Mouse (Mus musculus) monocyte, adult 2 months (primary cell): Measurements from ENCODE around the gene Banf2.

Experiments
- DNase-seq, 2 experiments: peaks; one replicate each; pipeline ENCODE4 v3.0.0; 2022; ENCODE audit warnings: low spot score in 2 of 2, low read depth in 1 of 2

Banf2 gene

DNA sequence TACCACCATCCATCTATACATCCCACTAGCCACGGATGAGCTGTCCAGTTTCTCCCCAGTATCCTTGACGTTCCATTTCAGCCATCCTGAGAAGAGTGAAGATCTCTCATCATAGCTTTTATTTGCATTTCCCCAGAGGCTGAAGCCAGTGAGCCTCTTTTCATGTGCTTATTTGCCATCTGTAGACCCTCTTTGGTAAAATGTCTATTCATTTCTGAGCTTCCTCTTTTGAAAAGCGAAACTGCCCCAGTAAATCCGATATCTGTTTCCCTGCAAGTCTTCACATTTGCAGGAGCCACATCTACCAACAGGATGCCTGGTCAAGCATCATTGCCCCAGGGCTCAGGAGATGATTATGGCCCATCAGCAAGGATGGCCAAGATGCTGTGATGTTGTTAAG, 59.9 kb downstream of the Banf2 start:
- no peak for DNase-seq

- DNase-seq: no peak
These were observed 61.9 kb downstream of the Banf2 start for GRCm38 (mm10) chr2:144094721-144095120.

- no peak for DNase-seq
These were observed 68.7 kb downstream of the Banf2 start for GRCm38 (mm10) chr2:144101463-144101961.

DNA sequence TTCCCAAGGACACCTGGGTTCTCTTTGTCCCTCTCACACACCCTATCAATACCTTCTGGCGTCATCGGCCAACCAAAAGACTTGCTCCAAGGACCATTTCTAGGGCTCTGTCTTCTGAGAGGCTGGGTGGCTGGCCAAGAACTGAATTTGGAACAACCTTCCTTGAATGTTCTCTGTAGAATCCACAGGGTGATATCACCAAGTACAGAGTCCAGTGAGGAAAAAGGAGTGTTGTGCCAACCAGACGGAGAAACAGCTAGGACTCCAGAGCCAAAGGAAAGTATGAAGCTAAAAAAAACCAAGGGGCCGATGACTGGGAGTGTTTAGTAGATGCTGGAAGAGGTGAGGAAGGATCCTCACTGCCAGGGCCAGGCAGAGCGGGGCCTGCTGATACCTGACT, 74.5 kb downstream of the Banf2 start:
- no peak for DNase-seq

DNA sequence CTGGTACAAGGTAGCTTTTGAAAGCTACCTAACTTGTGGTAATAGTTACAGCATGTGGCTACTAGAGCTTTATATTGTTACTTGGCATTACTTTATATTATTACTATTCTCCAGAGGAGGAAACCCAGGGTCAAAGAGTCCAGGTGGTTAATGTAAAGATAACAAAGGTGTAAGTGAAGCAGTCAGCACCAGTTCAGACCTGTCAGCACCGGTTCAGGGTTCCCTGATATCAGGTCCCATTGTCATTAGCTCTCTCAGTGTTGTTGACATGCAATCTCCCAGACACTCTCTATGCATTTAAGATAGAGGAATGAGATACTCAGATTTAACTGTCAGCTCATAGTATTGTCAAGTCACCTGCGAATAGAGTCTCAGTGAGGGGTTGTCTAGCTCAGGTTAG, 75.0 kb downstream of the Banf2 start:
- no peak for DNase-seq

GRCm38 (mm10) chr2:144108376-144108775, 75.5 kb downstream of the Banf2 start:
- no peak for DNase-seq

- no peak for DNase-seq
These were observed 79.1 kb downstream of the Banf2 start for GRCm38 (mm10) chr2:144111966-144112365.

GRCm38 (mm10) chr2:144112666-144113065, 79.8 kb downstream of the Banf2 start:
- no peak for DNase-seq

DNA sequence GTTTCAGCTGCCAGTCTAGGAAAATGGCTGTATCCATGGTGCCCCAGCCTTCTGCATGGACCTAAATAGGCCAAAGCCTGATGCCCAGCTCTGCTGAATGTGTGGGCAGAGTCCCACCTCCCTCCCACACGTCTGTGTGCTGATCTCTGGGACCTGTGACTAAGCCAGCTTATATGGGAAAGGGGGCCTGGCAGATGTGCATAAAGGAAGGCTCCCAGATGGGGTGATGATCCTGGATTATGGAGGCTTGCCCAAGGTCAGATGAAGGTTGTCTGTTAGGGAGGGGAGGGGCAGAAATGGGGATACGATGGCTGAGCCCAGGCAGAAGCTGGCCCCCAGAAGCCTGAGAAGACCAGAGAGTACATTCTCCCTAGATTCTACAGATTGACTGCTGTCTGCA, 85.2 kb downstream of the Banf2 start:
- no peak for DNase-seq

DNA sequence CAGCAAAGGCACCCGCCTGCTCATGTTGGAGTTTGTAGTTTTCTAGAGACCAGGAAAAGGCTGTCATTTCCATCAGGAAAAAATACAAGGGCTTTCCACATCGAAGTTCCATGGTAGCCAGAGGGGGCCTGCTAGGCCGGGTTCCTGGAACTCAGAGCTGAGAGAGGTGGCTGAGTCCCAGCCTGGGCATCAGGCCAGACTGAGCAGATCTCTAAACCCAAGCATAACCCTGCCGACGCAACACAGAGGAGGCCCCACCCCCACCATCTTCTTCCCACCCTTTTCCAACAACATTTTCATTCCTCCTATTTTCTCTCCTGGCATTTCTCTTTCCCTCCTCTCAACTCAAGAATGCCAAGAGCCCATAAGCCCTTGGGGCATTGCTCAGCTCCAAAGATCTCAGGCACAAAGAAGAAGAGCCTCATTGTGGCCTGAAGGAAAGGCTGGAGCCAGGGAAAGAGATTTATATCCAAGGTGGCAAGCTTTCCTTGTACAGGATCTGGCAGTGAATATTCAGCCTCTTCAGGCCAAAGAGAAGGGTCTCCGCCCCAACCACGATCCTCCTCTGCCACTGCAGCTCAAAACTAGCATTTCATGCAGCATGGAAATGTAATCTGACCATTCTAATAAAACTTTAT, 87.4 kb downstream of the Banf2 start:
- DNase-seq: no peak

GRCm38 (mm10) chr2:144122068-144122467, 89.2 kb downstream of the Banf2 start:
- DNase-seq: no peak
